Mouse (Mus musculus) liver, embryonic 14.5 days (tissue): ENCODE data around the gene Ankfn1. TPM values are rescaled to one million over a fixed set of nuclear protein-coding genes. Genes with fewer than 3 reads are reported as not detected.

Source experiments
- ATAC-seq: fragments of 200-750 bp; cut with Nextera tagmentation; 2 replicates; pipeline ENCODE4 v1.8.0; 2017; ENCODE audit warnings: moderate number of reproducible peaks, mild to moderate bottlenecking, moderate library complexity; ENCODE audit not compliant: insufficient read depth
- DNase-seq, 3 experiments: peaks; one replicate each; pipeline ENCODE4 v3.0.0-alpha.2; 2012 to 2013; ENCODE audit warnings: low read depth in 3 of 3, low spot score in 3 of 3
- H3K27ac ChIP-seq: fragments of 300-500 bp; sonication (generic); 2 replicates; pipeline ENCODE4 v1.5.1; 2014; ENCODE audit warnings: moderate library complexity, mild to moderate bottlenecking, control low read depth, inconsistent platforms
- H3K27me3 ChIP-seq: fragments of 300-500 bp; sonication (generic); 2 replicates; pipeline ENCODE4 v1.6.1; 2014; ENCODE audit warnings: mild to moderate bottlenecking, low read length, moderate library complexity; ENCODE audit not compliant: control insufficient read depth, insufficient read depth
- H3K36me3 ChIP-seq: fragments of 300-500 bp; sonication (generic); replicated peaks from 2 replicates; pipeline ENCODE4 v1.6.1; 2014; ENCODE audit warnings: low read depth; ENCODE audit not compliant: control insufficient read depth, insufficient read depth
- H3K4me1 ChIP-seq, 2 experiments: fragments of 200-500 bp in 1 of 2; fragments of 300-500 bp in 1 of 2; sonication (generic) in 1 of 2; replicated peaks; 2 replicates each; pipeline ENCODE4 v1.6.1; 2012 to 2014; ENCODE audit warnings: antibody characterized with exemption in 1 of 2, inconsistent platforms in 1 of 2, low read length in 1 of 2; ENCODE audit not compliant: control insufficient read depth in 2 of 2, insufficient read depth in 2 of 2
- H3K4me2 ChIP-seq: fragments of 300-500 bp; sonication (generic); 2 replicates; pipeline ENCODE4 v1.6.1; 2014; ENCODE audit warnings: low read depth, mild to moderate bottlenecking, control low read depth, moderate library complexity
- H3K4me3 ChIP-seq, 2 experiments: fragments of 200-500 bp in 1 of 2; fragments of 300-500 bp in 1 of 2; sonication (generic) in 1 of 2; 2 replicates each; pipeline ENCODE4 v1.5.1; 2012 to 2014; ENCODE audit warnings: low read depth in 2 of 2, low read length in 2 of 2, mild to moderate bottlenecking in 2 of 2, control low read depth in 1 of 2, inconsistent platforms in 1 of 2, moderate library complexity in 1 of 2; ENCODE audit not compliant: insufficient read depth in 1 of 2
- H3K9ac ChIP-seq: fragments of 300-500 bp; sonication (generic); replicated peaks from 2 replicates; pipeline ENCODE4 v1.6.1; 2014; ENCODE audit warnings: mild to moderate bottlenecking, control low read depth, moderate library complexity
- H3K9me3 ChIP-seq: fragments of 300-500 bp; sonication (generic); 2 replicates; pipeline ENCODE4 v1.6.1; 2016; ENCODE audit warnings: low read length, mixed read lengths; ENCODE audit not compliant: control insufficient read depth
- CTCF ChIP-seq: IDR thresholded peaks from 2 replicates; pipeline ENCODE4 v1.5.1; 2016; ENCODE audit warnings: antibody characterized with exemption, low read depth, control low read depth
- EP300 ChIP-seq: IDR thresholded peaks from 2 replicates; pipeline ENCODE4 v1.6.1; 2016; ENCODE audit warnings: antibody characterized with exemption, low read depth
- WGBS: fragments of 180-500 bp; shearing (Covaris S2); extraction: QIAGEN DNeasy Blood & Tissue Kit; methylation state at CpG from one replicate; pipeline ENCODE4 v1.1.7; 2014; ENCODE audit not compliant: insufficient replicate concordance; 5-methylcytosine and 5-hydroxymethylcytosine counted together
- polyA plus RNA-seq, 2 experiments: library from polyadenylated mRNA; depleted of rRNA in 1 of 2; stranded (reverse) in 1 of 2; unstranded in 1 of 2; fragments of >200 nt; fragmentation: Nextera tagmentation in 1 of 2; extraction: Ambion mirVana in 1 of 2; gene quantifications; 2 replicates each; pipeline versions ENCODE4 v1.2.1 to v1.2.3; 2012 to 2014

Gene Ankfn1
- polyA plus RNA-seq, 2 experiments, result not detected

GRCm38 (mm10) chr11:89586341-89586740 lies 191.1 kb downstream of the Ankfn1 start:
- Histone ChIP-seq H3K4me2 (no peak overlapping the region), H3K27ac (no peak overlapping the region), H3K36me3 (no peaks in the 10 kb centered on the region), H3K4me3 (no peak overlapping the region), H3K9ac (no peak overlapping the region), H3K9me3 (no peaks in the 10 kb centered on the region), H3K27me3 (no peaks in the 10 kb centered on the region), H3K4me1 (no peaks in the 10 kb centered on the region)
- WGBS, result 50% methylated on average over 2 of the region's 2 CpGs
- DNase-seq (no peak), ATAC-seq (no peak)
- TF ChIP-seq EP300 (no peak), CTCF (no peak)

GRCm38 (mm10) chr11:89579826-89580225 lies 197.6 kb downstream of the Ankfn1 start:
- H3K27ac ChIP-seq, result no peak overlapping the region
- no peaks in the 10 kb centered on the region for H3K4me1 ChIP-seq
- 46% methylated on average over 6 of the region's 6 CpGs for WGBS
- no peaks in the 10 kb centered on the region for H3K27me3 ChIP-seq
- DNase-seq (no peak), ATAC-seq (no peak)
- no peaks in the 10 kb centered on the region for H3K9me3 ChIP-seq
- no peak overlapping the region for H3K4me3 ChIP-seq
- TF ChIP-seq CTCF, result no peak
- no peak for TF ChIP-seq EP300
- no peak overlapping the region for H3K4me2 ChIP-seq
- H3K9ac ChIP-seq, result no peak overlapping the region
- H3K36me3 ChIP-seq, result no peaks in the 10 kb centered on the region

GRCm38 (mm10) chr11:89579111-89579510 lies 198.3 kb downstream of the Ankfn1 start:
- Histone ChIP-seq H3K4me3 (no peak overlapping the region), H3K9ac (no peak overlapping the region), H3K4me2 (no peak overlapping the region), H3K9me3 (no peaks in the 10 kb centered on the region), H3K27me3 (no peaks in the 10 kb centered on the region), H3K4me1 (no peaks in the 10 kb centered on the region), H3K27ac (no peak overlapping the region), H3K36me3 (no peaks in the 10 kb centered on the region)
- no peak for TF ChIP-seq EP300
- no peak for TF ChIP-seq CTCF
- ATAC-seq (no peak), DNase-seq (no peak)
- 66% methylated on average over 4 of the region's 4 CpGs for WGBS

- Histone ChIP-seq H3K4me2 (no peak overlapping the region), H3K27ac (no peak overlapping the region), H3K27me3 (no peaks in the 10 kb centered on the region), H3K4me3 (no peak overlapping the region), H3K9ac (no peak overlapping the region), H3K4me1 (no peaks in the 10 kb centered on the region), H3K36me3 (no peaks in the 10 kb centered on the region), H3K9me3 (no peaks in the 10 kb centered on the region)
- DNase-seq (no peak), ATAC-seq (no peak)
- WGBS, result 47% methylated on average over 11 of the region's 11 CpGs
- TF ChIP-seq CTCF (no peak), EP300 (no peak)
Observed at GRCm38 (mm10) chr11:89574269-89574838, 203.1 kb downstream of the Ankfn1 start.

- no peaks in the 10 kb centered on the region for H3K27me3 ChIP-seq
- H3K9me3 ChIP-seq, result no peaks in the 10 kb centered on the region
- ATAC-seq, result no peak
- H3K4me3 ChIP-seq, result no peak overlapping the region
- no peak overlapping the region for H3K27ac ChIP-seq
- H3K9ac ChIP-seq, result no peak overlapping the region
- no peak for TF ChIP-seq CTCF
- no peak for TF ChIP-seq EP300
- 62% methylated on average over 11 of the region's 11 CpGs for WGBS
- H3K4me1 ChIP-seq, result no peaks in the 10 kb centered on the region
- H3K36me3 ChIP-seq, result no peaks in the 10 kb centered on the region
- DNase-seq, result no peak
- H3K4me2 ChIP-seq, result no peak overlapping the region
Observed at GRCm38 (mm10) chr11:89569391-89570145, 207.9 kb downstream of the Ankfn1 start.
